Mouse (Mus musculus): ENCODE data around the gene Atp1a1.

DNA sequence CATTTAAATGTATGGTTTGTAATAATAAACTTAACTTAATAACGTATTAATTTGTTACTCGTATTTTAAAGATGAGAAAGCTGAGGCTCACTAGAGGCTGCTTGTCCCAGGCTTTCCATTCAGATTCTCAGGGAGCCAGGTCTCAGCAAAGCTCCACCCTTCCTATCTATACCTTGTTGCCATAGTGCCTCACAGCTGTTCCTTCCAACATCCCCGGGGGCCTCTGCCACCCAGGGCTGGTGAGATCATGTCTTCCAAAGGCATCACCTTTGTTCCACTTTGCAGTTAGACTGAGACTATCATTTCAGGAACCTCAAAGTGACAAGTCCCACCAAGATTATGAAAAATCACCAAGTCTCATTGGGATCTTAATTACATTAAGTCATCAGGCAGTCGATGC lies 63.9 kb downstream of the Atp1a1 start:
- TF ChIP-seq GATA1 (IDR thresholded peaks at IDR 0.05; ENCODE audit: low read length) (no peak), TAL1 (IDR thresholded peaks at IDR 0.05; ENCODE audit: low read length) (no peak)
